Mouse (Mus musculus) natural killer cell, adult 2 months (primary cell): ENCODE data around the gene Clmn.
"Not testable (repeated sequence)": the region's sequence is repeated elsewhere in the genome, so short reads cannot be mapped to it uniquely, and the experiment has no call there.

Source experiments
- DNase-seq, 2 experiments: peaks; one replicate each; pipeline ENCODE4 v3.0.0; 2022; ENCODE audit warnings: low spot score in 2 of 2

Gene Clmn

GRCm38 (mm10) chr12:104837957-104838401 is 26.9 kb downstream of the Clmn start:
- DNase-seq: no peak

- DNase-seq: no peak
Observed at GRCm38 (mm10) chr12:104837111-104837837, 27.6 kb downstream of the Clmn start.

GRCm38 (mm10) chr12:104836230-104836629 is 28.6 kb downstream of the Clmn start:
- DNase-seq: no peak

- no peak for DNase-seq
Observed at GRCm38 (mm10) chr12:104835369-104836094, 29.3 kb downstream of the Clmn start.

GRCm38 (mm10) chr12:104834772-104835171 is 30.1 kb downstream of the Clmn start:
- no peak for DNase-seq

- no peak for DNase-seq
Observed at GRCm38 (mm10) chr12:104830666-104831435, 34.0 kb downstream of the Clmn start.

GRCm38 (mm10) chr12:104830283-104830639 is 34.6 kb downstream of the Clmn start:
- DNase-seq: no peak

- DNase-seq: no peak
Observed at GRCm38 (mm10) chr12:104829596-104830282, 35.1 kb downstream of the Clmn start.

- DNase-seq: not testable (repeated sequence)
Observed at GRCm38 (mm10) chr12:104828986-104829385, 35.9 kb downstream of the Clmn start.

GRCm38 (mm10) chr12:104827721-104828120 is 37.2 kb downstream of the Clmn start:
- DNase-seq: no peak

- no peak for DNase-seq
Observed at GRCm38 (mm10) chr12:104824907-104825267, 40.0 kb downstream of the Clmn start.

GRCm38 (mm10) chr12:104824244-104824906 is 40.5 kb downstream of the Clmn start:
- DNase-seq: no peak

- DNase-seq: no peak
Observed at GRCm38 (mm10) chr12:104823722-104824121, 41.2 kb downstream of the Clmn start.

- DNase-seq: no peak
Observed at GRCm38 (mm10) chr12:104822838-104823599, 41.9 kb downstream of the Clmn start.

GRCm38 (mm10) chr12:104822151-104822550 is 42.7 kb downstream of the Clmn start:
- DNase-seq: no peak

GRCm38 (mm10) chr12:104820061-104820460 is 44.8 kb downstream of the Clmn start:
- no peak for DNase-seq

GRCm38 (mm10) chr12:104819050-104819449 is 45.8 kb downstream of the Clmn start:
- DNase-seq: no peak

GRCm38 (mm10) chr12:104818057-104818456 is 46.8 kb downstream of the Clmn start:
- no peak for DNase-seq

GRCm38 (mm10) chr12:104817172-104817866 is 47.6 kb downstream of the Clmn start:
- DNase-seq: no peak

- no peak for DNase-seq
Observed at GRCm38 (mm10) chr12:104814291-104814690, 50.6 kb downstream of the Clmn start.
